Mouse (Mus musculus) lung, postnatal 0 days (tissue): ENCODE measurements around the gene Wrnip1.

Experiments used
- CTCF ChIP-seq: IDR thresholded peaks from 2 replicates; pipeline ENCODE4 v1.5.1; 2016; ENCODE audit warnings: antibody characterized with exemption, mild to moderate bottlenecking
- EP300 ChIP-seq: IDR thresholded peaks from 2 replicates; pipeline ENCODE4 v1.6.1; 2016; ENCODE audit warnings: antibody characterized with exemption, mild to moderate bottlenecking, control low read depth

- TF ChIP-seq CTCF, result no peak
- no peak for TF ChIP-seq EP300
These were observed 21.3 kb downstream of the Wrnip1 start for GRCm38 (mm10) chr13:32823126-32823525.
